Mouse (Mus musculus) forebrain, postnatal 0 days (tissue): ENCODE results near the gene Lamb3. TPM values are rescaled to one million over a fixed set of nuclear protein-coding genes. Genes with fewer than 3 reads are reported as not detected.

Experiments
- ATAC-seq: fragments of 200-750 bp; cut with Nextera tagmentation; 2 replicates; pipeline ENCODE4 v1.8.0; 2017; ENCODE audit warnings: mild to moderate bottlenecking, moderate library complexity
- DNase-seq: peaks from one replicate; pipeline ENCODE4 v3.0.0-alpha.2; 2015
- H3K27ac ChIP-seq: fragments of 300-500 bp; sonication (generic); 2 replicates; pipeline ENCODE4 v1.5.1; 2014; ENCODE audit warnings: low read depth, mild to moderate bottlenecking, antibody characterized with exemption, low read length, moderate library complexity, mixed read lengths
- H3K27me3 ChIP-seq: fragments of 300-500 bp; sonication (generic); 2 replicates; pipeline ENCODE4 v1.6.1; 2014; ENCODE audit warnings: mild to moderate bottlenecking, low read length, mixed read lengths; ENCODE audit not compliant: insufficient read depth
- H3K36me3 ChIP-seq: fragments of 300-500 bp; sonication (generic); 2 replicates; pipeline ENCODE4 v1.6.1; 2014; ENCODE audit warnings: mild to moderate bottlenecking, moderate library complexity; ENCODE audit not compliant: insufficient read depth
- H3K4me1 ChIP-seq: fragments of 300-500 bp; sonication (generic); 2 replicates; pipeline ENCODE4 v1.6.1; 2014; ENCODE audit warnings: antibody characterized with exemption; ENCODE audit not compliant: insufficient read depth
- H3K4me2 ChIP-seq: fragments of 300-500 bp; sonication (generic); 2 replicates; pipeline ENCODE4 v1.6.1; 2014; ENCODE audit warnings: low read depth, mild to moderate bottlenecking, moderate library complexity
- H3K4me3 ChIP-seq: fragments of 300-500 bp; sonication (generic); 2 replicates; pipeline ENCODE4 v1.5.1; 2014; ENCODE audit warnings: low read depth, low read length, mixed read lengths
- H3K9ac ChIP-seq: fragments of 300-500 bp; sonication (generic); 2 replicates; pipeline ENCODE4 v1.6.1; 2014; ENCODE audit warnings: mild to moderate bottlenecking
- H3K9me3 ChIP-seq: fragments of 300-500 bp; sonication (generic); 2 replicates; pipeline ENCODE4 v1.6.1; 2016; ENCODE audit warnings: low read length
- CTCF ChIP-seq: sonication (generic); IDR thresholded peaks from 2 replicates; pipeline ENCODE4 v1.5.1; 2016; ENCODE audit warnings: antibody characterized with exemption, control low read depth, low read depth
- WGBS: fragments of 180-500 bp; shearing (Covaris S2); extraction: QIAGEN DNeasy Blood & Tissue Kit; methylation state at CpG from one replicate; pipeline ENCODE4 v1.1.7; 2014; 5-methylcytosine and 5-hydroxymethylcytosine counted together
- polyA plus RNA-seq: library from polyadenylated mRNA; unstranded; fragments of >200 nt; fragmentation: Nextera tagmentation; extraction: Ambion mirVana; gene quantifications from 2 replicates; pipeline ENCODE4 v1.2.1, GENCODE M21; 2015
- total RNA-seq: library from RNA; depleted of rRNA; stranded (reverse); fragments of >200 nt; gene quantifications from 2 replicates; pipeline ENCODE4 v1.2.3, GENCODE M21; 2014

Gene Lamb3
- total and polyA plus RNA-seq, 2 experiments from 2014 or later, result 1.1 to 1.5 TPM

GRCm38 (mm10) chr1:193172991-193173809, 34.3 kb upstream of the Lamb3 start:
- peak; percentile 52 for TF ChIP-seq CTCF
- ATAC-seq, result peak; percentile 99
- H3K4me2 ChIP-seq, result peak overlapping the region; percentile 75
- H3K36me3 ChIP-seq, result no peaks in the 10 kb centered on the region
- WGBS, result under 1% methylated on average over 48 of the region's 48 CpGs
- peak overlapping the region; percentile 87 for H3K27ac ChIP-seq
- H3K4me1 ChIP-seq, result peaks cover 18% of the 10 kb centered on the region; the same call in 1 of the 2 replicates
- peak overlapping the region; percentile 84 for H3K9ac ChIP-seq
- no peaks in the 10 kb centered on the region for H3K9me3 ChIP-seq
- peak; percentile 99 for DNase-seq
- H3K27me3 ChIP-seq, result no peaks in the 10 kb centered on the region
- H3K4me3 ChIP-seq, result peak overlapping the region; percentile 76

- 16% methylated on average over 9 of the region's 9 CpGs for WGBS
- DNase-seq, result no peak
- peaks cover 18% of the 10 kb centered on the region; the same call in 1 of the 2 replicates for H3K4me1 ChIP-seq
- H3K36me3 ChIP-seq, result no peaks in the 10 kb centered on the region
- ATAC-seq, result no peak
- H3K9ac ChIP-seq, result peak overlapping the region; percentile 84
- peak overlapping the region; percentile 76 for H3K4me3 ChIP-seq
- no peaks in the 10 kb centered on the region for H3K9me3 ChIP-seq
- H3K27ac ChIP-seq, result peak overlapping the region; percentile 87
- peak overlapping the region; percentile 75 for H3K4me2 ChIP-seq
- TF ChIP-seq CTCF, result no peak
- H3K27me3 ChIP-seq, result no peaks in the 10 kb centered on the region
Measured at GRCm38 (mm10) chr1:193173810-193174129, 33.7 kb upstream of the Lamb3 start.

GRCm38 (mm10) chr1:193174143-193174733, 33.3 kb upstream of the Lamb3 start:
- peak overlapping the region; percentile 76 for H3K4me3 ChIP-seq
- 91% methylated on average over 13 of the region's 13 CpGs for WGBS
- H3K27me3 ChIP-seq, result no peaks in the 10 kb centered on the region
- H3K4me2 ChIP-seq, result peak overlapping the region; percentile 75
- H3K27ac ChIP-seq, result no peak overlapping the region
- no peaks in the 10 kb centered on the region for H3K9me3 ChIP-seq
- DNase-seq, result no peak
- no peak for TF ChIP-seq CTCF
- H3K36me3 ChIP-seq, result no peaks in the 10 kb centered on the region
- no peak overlapping the region for H3K9ac ChIP-seq
- ATAC-seq, result no peak
- peaks cover 18% of the 10 kb centered on the region; the same call in 1 of the 2 replicates for H3K4me1 ChIP-seq

- ATAC-seq, result no peak
- TF ChIP-seq CTCF, result no peak
- H3K4me2 ChIP-seq, result no peak overlapping the region
Measured at GRCm38 (mm10) chr1:193181104-193181503, 26.4 kb upstream of the Lamb3 start.

GRCm38 (mm10) chr1:193188257-193188656, 19.2 kb upstream of the Lamb3 start:
- Histone ChIP-seq H3K36me3 (no peaks in the 10 kb centered on the region), H3K4me3 (no peak overlapping the region), H3K27me3 (no peaks in the 10 kb centered on the region), H3K9ac (no peak overlapping the region), H3K4me2 (no peak overlapping the region), H3K9me3 (no peaks in the 10 kb centered on the region), H3K27ac (peak overlapping the region; percentile 67; the same call in 1 of the 2 replicates), H3K4me1 (peaks cover 8% of the 10 kb centered on the region)
- no peak for ATAC-seq
- WGBS, result 89% methylated on average over 6 of the region's 6 CpGs
- DNase-seq, result no peak
- TF ChIP-seq CTCF, result no peak

More at GRCm38 (mm10) chr1:193181104-193181503, 26.4 kb upstream of the Lamb3 start:
- no peaks in the 10 kb centered on the region for H3K27me3 ChIP-seq
- H3K36me3 ChIP-seq, result no peaks in the 10 kb centered on the region
- no peak overlapping the region for H3K27ac ChIP-seq
- no peak overlapping the region for H3K4me3 ChIP-seq
- H3K9me3 ChIP-seq, result no peaks in the 10 kb centered on the region
- DNase-seq, result no peak
- H3K4me1 ChIP-seq, result no peaks in the 10 kb centered on the region
- 89% methylated on average over 3 of the region's 3 CpGs for WGBS
- H3K9ac ChIP-seq, result no peak overlapping the region

- no peaks in the 10 kb centered on the region for H3K9me3 ChIP-seq
- DNase-seq, result peak; percentile 36
- H3K9ac ChIP-seq, result no peak overlapping the region
- WGBS, result 13% methylated on average over 9 of the region's 9 CpGs
- H3K27ac ChIP-seq, result peak overlapping the region; percentile 67
- peak; percentile 96 for ATAC-seq
- no peaks in the 10 kb centered on the region for H3K36me3 ChIP-seq
- no peak overlapping the region for H3K4me2 ChIP-seq
- TF ChIP-seq CTCF, result no peak
- H3K4me1 ChIP-seq, result peaks cover 8% of the 10 kb centered on the region
- no peaks in the 10 kb centered on the region for H3K27me3 ChIP-seq
- H3K4me3 ChIP-seq, result no peak overlapping the region
Measured at GRCm38 (mm10) chr1:193189151-193189621, 18.3 kb upstream of the Lamb3 start.

- DNase-seq (no peak), ATAC-seq (0 out of 2 replicates have a peak, but pooled peaks have one; percentile 21)
- Histone ChIP-seq H3K4me3 (no peak overlapping the region), H3K4me1 (peaks cover 8% of the 10 kb centered on the region), H3K27me3 (no peaks in the 10 kb centered on the region), H3K27ac (peak overlapping the region; percentile 67), H3K4me2 (no peak overlapping the region), H3K9me3 (no peaks in the 10 kb centered on the region), H3K36me3 (no peaks in the 10 kb centered on the region), H3K9ac (no peak overlapping the region)
- no peak for TF ChIP-seq CTCF
- 66% methylated on average over 3 of the region's 3 CpGs for WGBS
Measured at GRCm38 (mm10) chr1:193189771-193190170, 17.7 kb upstream of the Lamb3 start.
